Mouse (Mus musculus) intestine, embryonic 16.5 days (tissue): ENCODE data around the gene Serinc2. TPM values are rescaled to one million over a fixed set of nuclear protein-coding genes. Genes with fewer than 3 reads are reported as not detected.

Experiments used
- ATAC-seq: fragments of 200-750 bp; cut with Nextera tagmentation; 2 replicates; pipeline ENCODE4 v1.8.0; 2017; ENCODE audit warnings: moderate TSS enrichment, moderate library complexity
- H3K27ac ChIP-seq: fragments of 300-500 bp; sonication (generic); 2 replicates; pipeline ENCODE4 v1.5.1; 2014; ENCODE audit warnings: mild to moderate bottlenecking, low read length
- H3K27me3 ChIP-seq: fragments of 300-500 bp; sonication (generic); replicated peaks from 2 replicates; pipeline ENCODE4 v1.6.1; 2014; ENCODE audit warnings: low read length, control low read depth, mixed read lengths; ENCODE audit not compliant: control insufficient read depth, insufficient read depth
- H3K36me3 ChIP-seq: fragments of 300-500 bp; sonication (generic); 2 replicates; pipeline ENCODE4 v1.6.1; 2014; ENCODE audit warnings: low read length, control low read depth; ENCODE audit not compliant: control insufficient read depth, insufficient read depth
- H3K4me1 ChIP-seq: fragments of 300-500 bp; sonication (generic); 2 replicates; pipeline ENCODE4 v1.6.1; 2014; ENCODE audit warnings: low read length, control low read depth, mixed read lengths; ENCODE audit not compliant: control insufficient read depth, insufficient read depth
- H3K4me2 ChIP-seq: fragments of 300-500 bp; sonication (generic); 2 replicates; pipeline ENCODE4 v1.6.1; 2014; ENCODE audit warnings: low read depth, low read length, control low read depth
- H3K4me3 ChIP-seq: fragments of 300-500 bp; sonication (generic); 2 replicates; pipeline ENCODE4 v1.5.1; 2014; ENCODE audit warnings: mild to moderate bottlenecking, low read length
- H3K9ac ChIP-seq: fragments of 300-500 bp; sonication (generic); 2 replicates; pipeline ENCODE4 v1.6.1; 2014; ENCODE audit warnings: low read depth, low read length
- H3K9me3 ChIP-seq: fragments of 300-500 bp; sonication (generic); 2 replicates; pipeline ENCODE4 v1.6.1; 2016; ENCODE audit warnings: low read length, control low read depth; ENCODE audit not compliant: control insufficient read depth
- WGBS: fragments of 180-500 bp; shearing (Covaris S2); extraction: QIAGEN DNeasy Blood & Tissue Kit; methylation state at CpG from one replicate; pipeline ENCODE4 v1.1.7; 2014; 5-methylcytosine and 5-hydroxymethylcytosine counted together
- polyA plus RNA-seq: library from polyadenylated mRNA; unstranded; fragments of >200 nt; fragmentation: Nextera tagmentation; extraction: Ambion mirVana; gene quantifications from 2 replicates; pipeline ENCODE4 v1.2.1, GENCODE M21; 2015

Serinc2 gene
- polyA plus RNA-seq, 1 experiment from 2014 or later: 22.8 TPM

- no peak for ATAC-seq
Observed at GRCm38 (mm10) chr4:130315771-130316527, 36.9 kb upstream of the Serinc2 start.

GRCm38 (mm10) chr4:130313552-130313951, 34.5 kb upstream of the Serinc2 start:
- no peak overlapping the region for H3K9ac ChIP-seq
- no peaks in the 10 kb centered on the region for H3K36me3 ChIP-seq
- no peak for ATAC-seq
- no peak overlapping the region for H3K27ac ChIP-seq
- no peak overlapping the region for H3K4me3 ChIP-seq
- no peak overlapping the region for H3K4me2 ChIP-seq
- 87% methylated on average over 4 of the region's 4 CpGs for WGBS
- H3K4me1 ChIP-seq: peaks cover 5% of the 10 kb centered on the region; the same call in 1 of the 2 replicates
- H3K27me3 ChIP-seq: peaks cover 10% of the 10 kb centered on the region
- no peaks in the 10 kb centered on the region for H3K9me3 ChIP-seq

More at GRCm38 (mm10) chr4:130315771-130316527, 36.9 kb upstream of the Serinc2 start:
- H3K4me3 ChIP-seq: no peak overlapping the region
- no peak overlapping the region for H3K4me2 ChIP-seq
- WGBS: 71% methylated on average over 13 of the region's 13 CpGs
- peaks cover 3% of the 10 kb centered on the region; the same call in 1 of the 2 replicates for H3K4me1 ChIP-seq
- no peaks in the 10 kb centered on the region for H3K9me3 ChIP-seq
- H3K27me3 ChIP-seq: no peaks in the 10 kb centered on the region
- H3K36me3 ChIP-seq: peaks cover 2% of the 10 kb centered on the region; the same call in 1 of the 2 replicates
- no peak overlapping the region for H3K9ac ChIP-seq
- no peak overlapping the region for H3K27ac ChIP-seq

- ATAC-seq: no peak
- peaks cover 15% of the 10 kb centered on the region for H3K27me3 ChIP-seq
- 81% methylated on average over 3 of the region's 3 CpGs for WGBS
Observed at GRCm38 (mm10) chr4:130312526-130312925, 33.5 kb upstream of the Serinc2 start.

GRCm38 (mm10) chr4:130309254-130309653, 30.2 kb upstream of the Serinc2 start:
- Histone ChIP-seq H3K27ac (no peak overlapping the region), H3K9ac (no peak overlapping the region), H3K4me3 (no peak overlapping the region), H3K4me2 (no peak overlapping the region), H3K9me3 (no peaks in the 10 kb centered on the region), H3K4me1 (peaks cover 5% of the 10 kb centered on the region), H3K27me3 (peaks cover 17% of the 10 kb centered on the region), H3K36me3 (no peaks in the 10 kb centered on the region)
- WGBS: 53% methylated on average over 8 of the region's 8 CpGs
- no peak for ATAC-seq

More at GRCm38 (mm10) chr4:130312526-130312925, 33.5 kb upstream of the Serinc2 start:
- no peaks in the 10 kb centered on the region for H3K9me3 ChIP-seq
- H3K9ac ChIP-seq: no peak overlapping the region
- H3K4me1 ChIP-seq: peaks cover 7% of the 10 kb centered on the region
- no peak overlapping the region for H3K4me2 ChIP-seq
- H3K27ac ChIP-seq: no peak overlapping the region
- no peak overlapping the region for H3K4me3 ChIP-seq
- no peaks in the 10 kb centered on the region for H3K36me3 ChIP-seq

GRCm38 (mm10) chr4:130308231-130309081, 29.5 kb upstream of the Serinc2 start, which contains the start of the genes Fabp3 and Gm10570:
Gene Fabp3 (plus strand): TSS chr4:130308595.
Gene Gm10570 (minus strand): TSS chr4:130308674.
- peak; percentile 23 for ATAC-seq
- H3K9me3 ChIP-seq: no peaks in the 10 kb centered on the region
- peak within 1 kb of the TSS; percentile 97 for H3K4me2 ChIP-seq
- H3K4me1 ChIP-seq: peaks cover 5% of the 10 kb centered on the region
- peaks cover 17% of the 10 kb centered on the region for H3K27me3 ChIP-seq
- peak within 1 kb of the TSS; percentile 58 for H3K4me3 ChIP-seq
- WGBS: under 1% methylated on average over 52 of the region's 52 CpGs
- H3K27ac ChIP-seq: no peak within 1 kb of the TSS
- H3K9ac ChIP-seq: peak within 1 kb of the TSS; percentile 59
- H3K36me3 ChIP-seq: no peaks in the 10 kb centered on the region

- Histone ChIP-seq H3K4me1 (peaks cover 5% of the 10 kb centered on the region), H3K9me3 (no peaks in the 10 kb centered on the region), H3K4me3 (peak overlapping the region; percentile 58), H3K27me3 (peaks cover 17% of the 10 kb centered on the region), H3K9ac (peak overlapping the region; percentile 59), H3K4me2 (peak overlapping the region; percentile 97), H3K27ac (no peak overlapping the region), H3K36me3 (no peaks in the 10 kb centered on the region)
- WGBS: under 1% methylated on average over 23 of the region's 23 CpGs
- peak; percentile 58 for ATAC-seq
Observed at GRCm38 (mm10) chr4:130307851-130308230, 28.8 kb upstream of the Serinc2 start.

- WGBS: 73% methylated on average over 10 of the region's 10 CpGs
- Histone ChIP-seq H3K27me3 (peaks cover 17% of the 10 kb centered on the region), H3K9ac (no peak overlapping the region), H3K4me3 (no peak overlapping the region), H3K9me3 (no peaks in the 10 kb centered on the region), H3K4me1 (peaks cover 5% of the 10 kb centered on the region), H3K36me3 (no peaks in the 10 kb centered on the region), H3K27ac (no peak overlapping the region), H3K4me2 (peak overlapping the region; percentile 97)
- peak; percentile 24; the same call in 1 of the 2 replicates for ATAC-seq
Observed at GRCm38 (mm10) chr4:130306796-130307630, 28.0 kb upstream of the Serinc2 start.

- Histone ChIP-seq H3K9ac (no peak overlapping the region), H3K4me3 (no peak overlapping the region), H3K4me2 (no peak overlapping the region), H3K4me1 (peaks cover 9% of the 10 kb centered on the region), H3K27ac (no peak overlapping the region), H3K36me3 (no peaks in the 10 kb centered on the region), H3K27me3 (peaks cover 13% of the 10 kb centered on the region), H3K9me3 (no peaks in the 10 kb centered on the region)
- no peak for ATAC-seq
- WGBS: 33% methylated on average over 3 of the region's 3 CpGs
Observed at GRCm38 (mm10) chr4:130304746-130305145, 25.7 kb upstream of the Serinc2 start.
